Mouse (Mus musculus) CH12.LX (cell line): ENCODE data around the gene Vmn2r89. TPM values are rescaled to one million over a fixed set of nuclear protein-coding genes. Genes with fewer than 3 reads are reported as not detected.
"Not testable (repeated sequence)": the region's sequence is repeated elsewhere in the genome, so short reads cannot be mapped to it uniquely, and the experiment has no call there.

ENCODE experiments used
- DNase-seq: peaks from one replicate; pipeline ENCODE4 v3.0.0-alpha.2; 2013; ENCODE audit errors: extremely low read depth
- H3K27ac ChIP-seq: 2 replicates; pipeline ENCODE4 v1.5.1; 2012; ENCODE audit warnings: low read depth, mild to moderate bottlenecking, control low read depth, moderate library complexity; ENCODE audit not compliant: insufficient read depth
- H3K27me3 ChIP-seq: replicated peaks from 2 replicates; pipeline ENCODE3; 2012; ENCODE audit warnings: inconsistent platforms
- H3K36me3 ChIP-seq, 2 experiments: replicated peaks in 1 of 2; 2 replicates each; pipeline versions ENCODE3 to v1.6.1; 2012; ENCODE audit warnings: inconsistent platforms in 1 of 2, low read length in 1 of 2, mild to moderate bottlenecking in 1 of 2, mixed read lengths in 1 of 2, moderate library complexity in 1 of 2; ENCODE audit not compliant: control insufficient read depth in 1 of 2, insufficient read depth in 1 of 2
- H3K4me1 ChIP-seq, 2 experiments: 2 replicates each; pipeline ENCODE4 v1.6.1; 2012; ENCODE audit warnings: inconsistent platforms in 1 of 2, moderate library complexity in 1 of 2; ENCODE audit not compliant: insufficient read depth in 2 of 2, control insufficient read depth in 1 of 2
- H3K4me2 ChIP-seq: 2 replicates; pipeline ENCODE4 v1.6.1; 2012; ENCODE audit warnings: low read depth, mild to moderate bottlenecking, control low read depth; ENCODE audit not compliant: poor library complexity, insufficient read depth, severe bottlenecking
- H3K4me3 ChIP-seq, 3 experiments: fragments of 150-350 bp in 1 of 3; sonication (generic) in 1 of 3; replicated peaks in 1 of 3; 2 replicates each; pipeline versions ENCODE3 to v1.5.1; 2011 to 2012; ENCODE audit warnings: low read depth in 2 of 3, low read length in 2 of 3, mild to moderate bottlenecking in 2 of 3, moderate library complexity in 2 of 3, control low read depth in 1 of 3, improper control_type of control experiment in 1 of 3, inconsistent platforms in 1 of 3, mixed read lengths in 1 of 3; ENCODE audit not compliant: poor library complexity in 1 of 3
- H3K79me2 ChIP-seq: replicated peaks from 2 replicates; pipeline ENCODE4 v1.6.1; 2012; ENCODE audit warnings: mild to moderate bottlenecking, moderate library complexity; ENCODE audit not compliant: control insufficient read depth, poor library complexity, insufficient read depth, severe bottlenecking; ENCODE audit errors: extremely low read depth
- H3K9ac ChIP-seq: 2 replicates; pipeline ENCODE4 v1.6.1; 2012; ENCODE audit warnings: low read depth, mild to moderate bottlenecking, control low read depth, moderate library complexity; ENCODE audit not compliant: insufficient read depth
- H3K9me3 ChIP-seq: replicated peaks from 2 replicates; pipeline ENCODE3; 2012; ENCODE audit warnings: low read length, inconsistent platforms, mixed read lengths
- BHLHE40 ChIP-seq: IDR thresholded peaks from 2 replicates; pipeline ENCODE4 v1.6.1; 2011; ENCODE audit warnings: mild to moderate bottlenecking, low read depth, low read length, improper control_type of control experiment
- CHD2 ChIP-seq: IDR thresholded peaks from 2 replicates; pipeline ENCODE4 v1.6.1; 2011; ENCODE audit warnings: low read length, improper control_type of control experiment
- CTCF ChIP-seq, 2 experiments: IDR thresholded peaks in 1 of 2; conservative IDR thresholded peaks in 1 of 2; 2 replicates each; pipeline ENCODE4 v1.5.1; 2011 to 2012; ENCODE audit warnings: low read depth in 2 of 2, low read length in 2 of 2, improper control_type of control experiment in 1 of 2, inconsistent platforms in 1 of 2, mild to moderate bottlenecking in 1 of 2, moderate library complexity in 1 of 2
- EP300 ChIP-seq: IDR thresholded peaks from 2 replicates; pipeline ENCODE4 v1.6.1; 2011; ENCODE audit warnings: low read length, improper control_type of control experiment
- ETS1 ChIP-seq: conservative IDR thresholded peaks from 2 replicates; pipeline ENCODE4 v1.6.1; 2012; ENCODE audit warnings: low read depth, mild to moderate bottlenecking, inconsistent platforms, low read length, improper control_type of control experiment, moderate library complexity
- GABPA ChIP-seq: IDR thresholded peaks from 2 replicates; pipeline ENCODE4 v1.6.1; 2012; ENCODE audit warnings: low read depth, low read length, improper control_type of control experiment, inconsistent platforms; ENCODE audit not compliant: insufficient replicate concordance
- JUN ChIP-seq: IDR thresholded peaks from 2 replicates; pipeline ENCODE4 v1.6.1; 2011; ENCODE audit warnings: low read depth, mild to moderate bottlenecking, low read length, improper control_type of control experiment, moderate library complexity; ENCODE audit not compliant: insufficient read depth
- MAX ChIP-seq: IDR thresholded peaks from 2 replicates; pipeline ENCODE4 v1.6.1; 2011; ENCODE audit warnings: low read length, improper control_type of control experiment
- MXI1 ChIP-seq: IDR thresholded peaks from 2 replicates; pipeline ENCODE4 v1.6.1; 2011; ENCODE audit warnings: mild to moderate bottlenecking, low read depth, low read length, improper control_type of control experiment
- MYC ChIP-seq: IDR thresholded peaks from 2 replicates; pipeline ENCODE4 v1.6.1; 2011; ENCODE audit warnings: low read depth, mild to moderate bottlenecking, improper control_type of control experiment, low read length
- NRF1 ChIP-seq: IDR thresholded peaks from 2 replicates; pipeline ENCODE4 v1.6.1; 2014; ENCODE audit warnings: low read depth, mild to moderate bottlenecking, inconsistent platforms, low read length, improper control_type of control experiment, moderate library complexity
- POLR2AphosphoS2 ChIP-seq: IDR thresholded peaks from 2 replicates; pipeline ENCODE4 v1.6.1; 2011; ENCODE audit warnings: low read depth, low read length, improper control_type of control experiment
- RAD21 ChIP-seq: IDR thresholded peaks from 2 replicates; pipeline ENCODE4 v1.6.1; 2011; ENCODE audit warnings: low read depth, mild to moderate bottlenecking, low read length, improper control_type of control experiment, moderate library complexity
- RCOR1 ChIP-seq: conservative IDR thresholded peaks from 2 replicates; pipeline ENCODE4 v1.6.1; 2012; ENCODE audit warnings: low read depth, mild to moderate bottlenecking, inconsistent platforms, low read length, improper control_type of control experiment
- SIN3A ChIP-seq: IDR thresholded peaks from 2 replicates; pipeline ENCODE4 v1.6.1; 2012; ENCODE audit warnings: low read length, improper control_type of control experiment, inconsistent platforms
- TBP ChIP-seq: conservative IDR thresholded peaks from 2 replicates; pipeline ENCODE4 v1.6.1; 2011; ENCODE audit warnings: low read depth, low read length, improper control_type of control experiment
- TCF12 ChIP-seq: IDR thresholded peaks from 2 replicates; pipeline ENCODE4 v1.6.1; 2014; ENCODE audit warnings: low read depth, mild to moderate bottlenecking, inconsistent platforms, low read length, improper control_type of control experiment
- USF2 ChIP-seq: conservative IDR thresholded peaks from 2 replicates; pipeline ENCODE4 v1.6.1; 2011; ENCODE audit warnings: low read depth, low read length, improper control_type of control experiment
- ZKSCAN1 ChIP-seq: IDR thresholded peaks from 2 replicates; pipeline ENCODE4 v1.6.1; 2012; ENCODE audit warnings: low read depth, inconsistent platforms, low read length, improper control_type of control experiment, borderline replicate concordance
- dilution Hi-C: fragments of 300-500 bp; cut with MboI; formaldehyde crosslinking; loops from 2 replicates; pipeline ENCODE4 v1.14.3; 2020; ENCODE audit warnings: low sequenced_read_pairs; ENCODE audit not compliant: extremely low pct_unique_long_range_greater_than_20kb, extremely low pct_ligation_motif_present
- in situ Hi-C: fragments of 300-500 bp; cut with MboI; formaldehyde crosslinking; loops from 3 replicates; pipeline ENCODE4 v1.14.3; 2019; ENCODE audit warnings: low sequenced_read_pairs, low pct_ligation_motif_present, low pct_unique_long_range_greater_than_20kb, mixed read lengths
- polyA plus RNA-seq: library from polyadenylated mRNA; unstranded; fragments of >175 nt; gene quantifications from 2 replicates; pipeline ENCODE4 v1.2.1, GENCODE M21; 2012; ENCODE audit warnings: low read depth; ENCODE audit not compliant: insufficient read length
- total RNA-seq, 2 experiments: library from RNA; depleted of rRNA; stranded (reverse); fragments of 300-350 nt in 1 of 2; fragments of >200 nt in 1 of 2; gene quantifications; 2 replicates each; pipeline ENCODE4 v1.2.3; 2012 to 2014

Gene Vmn2r89
- total RNA-seq (2012; rRNA removed): 0.08 TPM in 1 of 2 replicates, not detected in the other
- total RNA-seq (2014; rRNA removed): not detected in 2 replicates
- 0.09 and 0.26 TPM in 2 replicates for polyA plus RNA-seq

- H3K4me3 ChIP-seq, DNase-seq, H3K4me2 ChIP-seq, H3K4me1 ChIP-seq, H3K79me2 ChIP-seq, H3K9ac ChIP-seq, dilution Hi-C loops, H3K27me3 ChIP-seq, H3K36me3 ChIP-seq, H3K27ac ChIP-seq, H3K9me3 ChIP-seq: not testable (repeated sequence)
- in situ Hi-C loops: loop anchor here (25.0 kb wide), 1 partner anchor 339 kb away; the partner anchor contains the start of genes Eddm3b and Rnase6
Observed at GRCm38 (mm10) chr14:51451557-51451956, at the start of gene Vmn2r89. TSS of gene Vmn2r89 (plus strand) at chr14:51451857.

- H3K4me3 ChIP-seq: no peak within 1 kb of the TSS
- no peak within 1 kb of the TSS for H3K27ac ChIP-seq
- no peaks in the 10 kb centered on the region for H3K27me3 ChIP-seq
- H3K4me2 ChIP-seq: no peak within 1 kb of the TSS
- in situ Hi-C loops: no loop called here
- dilution Hi-C loops: no loop called here
- no peaks in the 10 kb centered on the region for H3K9me3 ChIP-seq
- TF ChIP-seq MXI1 (no peak), ZKSCAN1 (no peak), SIN3A (no peak), EP300 (no peak), MAX (no peak), ETS1 (no peak), CHD2 (no peak), TBP (no peak), GABPA (no peak), USF2 (no peak), RCOR1 (no peak)
- TF ChIP-seq, all 38 proteins: peak for 0
- Histone ChIP-seq H3K9ac (no peak within 1 kb of the TSS), H3K4me1 (no peaks in the 10 kb centered on the region), H3K36me3 (no peaks in the 10 kb centered on the region), H3K79me2 (no peaks in the 10 kb centered on the region)
- DNase-seq: no peak
Observed at GRCm38 (mm10) chr14:51410520-51410919, 41.1 kb upstream of the Vmn2r89 start, which contains the start of gene Vmn2r88. TSS of gene Vmn2r88 (plus strand) at chr14:51410820.

GRCm38 (mm10) chr14:51423885-51424284, 27.8 kb upstream of the Vmn2r89 start:
- H3K9ac ChIP-seq: no peak overlapping the region
- TF ChIP-seq MAX: no peak
- TF ChIP-seq POLR2AphosphoS2: no peak
- no peak for TF ChIP-seq BHLHE40
- no peak for TF ChIP-seq MYC
- no peak for TF ChIP-seq RAD21
- TF ChIP-seq NRF1: no peak
- TF ChIP-seq MXI1: no peak
- TF ChIP-seq CTCF (conservative IDR thresholded peaks at IDR 0.05 in 1 of 2, IDR thresholded peaks at IDR 0.05 in 1 of 2; ENCODE audit: low read depth in 2 of 2, low read length in 2 of 2): no peak
- TF ChIP-seq TCF12: no peak
- TF ChIP-seq ZKSCAN1: no peak
- TF ChIP-seq RCOR1: no peak
- no peak for TF ChIP-seq JUN
- TF ChIP-seq CHD2: no peak
- TF ChIP-seq, all 38 proteins: peak for 0
- Histone ChIP-seq H3K4me3 (no peak overlapping the region), H3K27ac (no peak overlapping the region), H3K79me2 (no peaks in the 10 kb centered on the region), H3K36me3 (no peaks in the 10 kb centered on the region), H3K9me3 (no peaks in the 10 kb centered on the region), H3K4me1 (no peaks in the 10 kb centered on the region), H3K4me2 (no peak overlapping the region), H3K27me3 (no peaks in the 10 kb centered on the region)
- in situ Hi-C loops: no loop called here
- DNase-seq: no peak
- dilution Hi-C loops: no loop called here

- H3K9ac ChIP-seq: peak overlapping the region; percentile 53
- H3K9me3 ChIP-seq, H3K4me3 ChIP-seq, H3K4me1 ChIP-seq, in situ Hi-C loops, H3K27me3 ChIP-seq, H3K36me3 ChIP-seq, H3K27ac ChIP-seq, dilution Hi-C loops, DNase-seq, H3K79me2 ChIP-seq: not testable (repeated sequence)
- H3K4me2 ChIP-seq: peak overlapping the region; percentile 77
Observed at GRCm38 (mm10) chr14:51430138-51430537, 21.5 kb upstream of the Vmn2r89 start.
